Mouse (Mus musculus) hindbrain, embryonic 16.5 days (tissue): ENCODE results near the gene Brsk2. TPM values are rescaled to one million over a fixed set of nuclear protein-coding genes. Genes with fewer than 3 reads are reported as not detected.

Source experiments
- ATAC-seq: fragments of 200-750 bp; cut with Nextera tagmentation; 2 replicates; pipeline ENCODE4 v1.8.0; 2017; ENCODE audit warnings: moderate TSS enrichment, moderate library complexity
- H3K27ac ChIP-seq: fragments of 300-500 bp; sonication (generic); 2 replicates; pipeline ENCODE4 v1.5.1; 2014; ENCODE audit warnings: low read depth, mild to moderate bottlenecking, control low read depth, low read length, moderate library complexity
- H3K27me3 ChIP-seq: fragments of 300-500 bp; sonication (generic); replicated peaks from 2 replicates; pipeline ENCODE4 v1.6.1; 2014; ENCODE audit warnings: low read length; ENCODE audit not compliant: control insufficient read depth, insufficient read depth
- H3K36me3 ChIP-seq: fragments of 300-500 bp; sonication (generic); 2 replicates; pipeline ENCODE4 v1.6.1; 2014; ENCODE audit warnings: mild to moderate bottlenecking, low read length, moderate library complexity, mixed read lengths; ENCODE audit not compliant: control insufficient read depth, insufficient read depth
- H3K4me1 ChIP-seq: fragments of 300-500 bp; sonication (generic); 2 replicates; pipeline ENCODE4 v1.6.1; 2014; ENCODE audit warnings: low read depth, low read length; ENCODE audit not compliant: control insufficient read depth, insufficient read depth
- H3K4me2 ChIP-seq: fragments of 300-500 bp; sonication (generic); 2 replicates; pipeline ENCODE4 v1.6.1; 2014; ENCODE audit warnings: mild to moderate bottlenecking, low read length, control low read depth, moderate library complexity
- H3K4me3 ChIP-seq: fragments of 300-500 bp; sonication (generic); 2 replicates; pipeline ENCODE4 v1.5.1; 2014; ENCODE audit warnings: mild to moderate bottlenecking, low read length, control low read depth, moderate library complexity
- H3K9ac ChIP-seq: fragments of 300-500 bp; sonication (generic); 2 replicates; pipeline ENCODE4 v1.6.1; 2014; ENCODE audit warnings: low read depth, mild to moderate bottlenecking, control low read depth, low read length, moderate library complexity
- H3K9me3 ChIP-seq: fragments of 300-500 bp; sonication (generic); 2 replicates; pipeline ENCODE4 v1.6.1; 2014; ENCODE audit warnings: mild to moderate bottlenecking, low read length, moderate library complexity; ENCODE audit not compliant: control insufficient read depth
- WGBS: fragments of 180-500 bp; shearing (Covaris S2); extraction: QIAGEN DNeasy Blood & Tissue Kit; methylation state at CpG from one replicate; pipeline ENCODE4 v1.1.7; 2014; 5-methylcytosine and 5-hydroxymethylcytosine counted together
- polyA plus RNA-seq: library from polyadenylated mRNA; unstranded; fragments of >200 nt; fragmentation: Nextera tagmentation; extraction: Ambion mirVana; gene quantifications from 2 replicates; pipeline ENCODE4 v1.2.1, GENCODE M21; 2015

The Brsk2 gene
- polyA plus RNA-seq, 1 experiment from 2014 or later: 19.6 TPM

- Histone ChIP-seq H3K4me3 (no peak overlapping the region), H3K9me3 (no peaks in the 10 kb centered on the region), H3K9ac (no peak overlapping the region), H3K4me1 (no peaks in the 10 kb centered on the region), H3K36me3 (no peaks in the 10 kb centered on the region), H3K4me2 (no peak overlapping the region), H3K27ac (no peak overlapping the region), H3K27me3 (no peaks in the 10 kb centered on the region)
- 74% methylated on average over 10 of the region's 10 CpGs for WGBS
- no peak for ATAC-seq
Measured at GRCm38 (mm10) chr7:141928642-141929041, 20.9 kb upstream of the Brsk2 start.

- Histone ChIP-seq H3K4me2 (no peak overlapping the region), H3K9me3 (no peaks in the 10 kb centered on the region), H3K27ac (peak overlapping the region; percentile 48), H3K4me3 (no peak overlapping the region), H3K9ac (no peak overlapping the region), H3K4me1 (peaks cover 4% of the 10 kb centered on the region; the same call in 1 of the 2 replicates), H3K36me3 (no peaks in the 10 kb centered on the region), H3K27me3 (no peaks in the 10 kb centered on the region)
- 27% methylated on average over 7 of the region's 7 CpGs for WGBS
- ATAC-seq: peak; percentile 91
Measured at GRCm38 (mm10) chr7:141934128-141934898, 15.2 kb upstream of the Brsk2 start.

- peaks cover 4% of the 10 kb centered on the region; the same call in 1 of the 2 replicates for H3K4me1 ChIP-seq
- H3K9ac ChIP-seq: no peak overlapping the region
- no peak overlapping the region for H3K4me2 ChIP-seq
- H3K9me3 ChIP-seq: no peaks in the 10 kb centered on the region
- ATAC-seq: no peak
- no peaks in the 10 kb centered on the region for H3K36me3 ChIP-seq
- H3K4me3 ChIP-seq: no peak overlapping the region
- 57% methylated on average over 6 of the region's 6 CpGs for WGBS
- H3K27ac ChIP-seq: peak overlapping the region; percentile 48
- no peaks in the 10 kb centered on the region for H3K27me3 ChIP-seq
Measured at GRCm38 (mm10) chr7:141934951-141935350, 14.6 kb upstream of the Brsk2 start.

GRCm38 (mm10) chr7:141943444-141943843 lies 6.1 kb upstream of the Brsk2 start:
- no peak for ATAC-seq
- no peak overlapping the region; the same call in 1 of the 2 replicates for H3K27ac ChIP-seq
- H3K36me3 ChIP-seq: no peaks in the 10 kb centered on the region
- peaks cover 19% of the 10 kb centered on the region for H3K4me1 ChIP-seq
- no peaks in the 10 kb centered on the region for H3K27me3 ChIP-seq
- 55% methylated on average over 5 of the region's 5 CpGs for WGBS
- H3K9me3 ChIP-seq: no peaks in the 10 kb centered on the region
- H3K4me2 ChIP-seq: no peak overlapping the region
- H3K4me3 ChIP-seq: no peak overlapping the region
- no peak overlapping the region for H3K9ac ChIP-seq

GRCm38 (mm10) chr7:141945927-141946326 lies 3.6 kb upstream of the Brsk2 start:
- H3K4me1 ChIP-seq: peaks cover 24% of the 10 kb centered on the region
- no peaks in the 10 kb centered on the region for H3K36me3 ChIP-seq
- H3K9ac ChIP-seq: peak overlapping the region; percentile 43; the same call in 1 of the 2 replicates
- WGBS: 11% methylated on average over 7 of the region's 7 CpGs
- no peaks in the 10 kb centered on the region for H3K9me3 ChIP-seq
- peak overlapping the region; percentile 41 for H3K4me2 ChIP-seq
- H3K27ac ChIP-seq: peak overlapping the region; percentile 62
- H3K4me3 ChIP-seq: peak overlapping the region; percentile 26
- ATAC-seq: peak; percentile 55
- H3K27me3 ChIP-seq: no peaks in the 10 kb centered on the region

- Histone ChIP-seq H3K4me1 (peaks cover 39% of the 10 kb centered on the region), H3K27ac (no peak overlapping the region), H3K4me2 (no peak overlapping the region), H3K9me3 (no peaks in the 10 kb centered on the region), H3K27me3 (no peaks in the 10 kb centered on the region), H3K36me3 (no peaks in the 10 kb centered on the region), H3K9ac (no peak overlapping the region), H3K4me3 (no peak overlapping the region)
- no peak for ATAC-seq
Measured at GRCm38 (mm10) chr7:141947512-141947911, 2.0 kb upstream of the Brsk2 start.

- Histone ChIP-seq H3K27me3 (no peaks in the 10 kb centered on the region), H3K27ac (no peak overlapping the region), H3K9me3 (no peaks in the 10 kb centered on the region), H3K36me3 (no peaks in the 10 kb centered on the region), H3K4me1 (peaks cover 43% of the 10 kb centered on the region), H3K4me3 (no peak overlapping the region), H3K9ac (no peak overlapping the region), H3K4me2 (peak overlapping the region; percentile 87)
- 82% methylated on average over 1 of the region's 1 CpGs for WGBS
- ATAC-seq: no peak
Measured at GRCm38 (mm10) chr7:141948045-141948444, 1.5 kb upstream of the Brsk2 start.

- WGBS: under 1% methylated on average over 21 of the region's 54 CpGs
- Histone ChIP-seq H3K4me3 (peak overlapping the region; percentile 92), H3K9ac (peak overlapping the region; percentile 99), H3K27ac (peak overlapping the region; percentile 97), H3K36me3 (no peaks in the 10 kb centered on the region), H3K4me2 (peak overlapping the region; percentile 96), H3K9me3 (no peaks in the 10 kb centered on the region), H3K27me3 (no peaks in the 10 kb centered on the region), H3K4me1 (peaks cover 60% of the 10 kb centered on the region)
- no peak for ATAC-seq
Measured at GRCm38 (mm10) chr7:141949799-141950103, 200 bp downstream of the Brsk2 start.

GRCm38 (mm10) chr7:141950104-141951013 lies 808 bp downstream of the Brsk2 start:
- peak overlapping the region; percentile 96 for H3K4me2 ChIP-seq
- H3K9ac ChIP-seq: peak overlapping the region; percentile 99
- H3K27ac ChIP-seq: peak overlapping the region; percentile 97
- peak; percentile 19 for ATAC-seq
- H3K4me3 ChIP-seq: peak overlapping the region; percentile 92
- under 1% methylated on average over 61 of the region's 84 CpGs for WGBS
- no peaks in the 10 kb centered on the region for H3K27me3 ChIP-seq
- H3K36me3 ChIP-seq: no peaks in the 10 kb centered on the region
- peaks cover 65% of the 10 kb centered on the region for H3K4me1 ChIP-seq
- H3K9me3 ChIP-seq: no peaks in the 10 kb centered on the region
